Mouse (Mus musculus) neural tube, embryonic 11.5 days (tissue): ENCODE data around the gene Dupd1. TPM values are rescaled to one million over a fixed set of nuclear protein-coding genes. Genes with fewer than 3 reads are reported as not detected.

Source experiments
- ATAC-seq: fragments of 200-750 bp; cut with Nextera tagmentation; 2 replicates; pipeline ENCODE4 v1.8.0; 2017; ENCODE audit warnings: moderate number of reproducible peaks, mild to moderate bottlenecking, moderate TSS enrichment, moderate library complexity; ENCODE audit not compliant: insufficient read depth, low FRiP score, low TSS enrichment
- DNase-seq: peaks from one replicate; pipeline ENCODE4 v3.0.0-alpha.2; 2015; ENCODE audit warnings: low spot score
- H3K27ac ChIP-seq: fragments of 300-500 bp; sonication (generic); 2 replicates; pipeline ENCODE4 v1.5.1; 2014; ENCODE audit warnings: low read depth, mild to moderate bottlenecking, low read length
- H3K27me3 ChIP-seq: fragments of 300-500 bp; sonication (generic); 2 replicates; pipeline ENCODE4 v1.6.1; 2014; ENCODE audit warnings: mild to moderate bottlenecking, low read length, mixed read lengths; ENCODE audit not compliant: control insufficient read depth, insufficient read depth
- H3K36me3 ChIP-seq: fragments of 300-500 bp; sonication (generic); 2 replicates; pipeline ENCODE4 v1.6.1; 2014; ENCODE audit warnings: mild to moderate bottlenecking, low read length, moderate library complexity, mixed read lengths; ENCODE audit not compliant: control insufficient read depth, insufficient read depth
- H3K4me1 ChIP-seq: fragments of 300-500 bp; sonication (generic); 2 replicates; pipeline ENCODE4 v1.6.1; 2014; ENCODE audit warnings: low read length, mixed read lengths; ENCODE audit not compliant: control insufficient read depth, insufficient read depth
- H3K4me2 ChIP-seq: fragments of 300-500 bp; sonication (generic); 2 replicates; pipeline ENCODE4 v1.6.1; 2014; ENCODE audit warnings: low read depth, mild to moderate bottlenecking, moderate library complexity
- H3K4me3 ChIP-seq: fragments of 300-500 bp; sonication (generic); 2 replicates; pipeline ENCODE4 v1.5.1; 2014; ENCODE audit warnings: low read depth, low read length
- H3K9ac ChIP-seq: fragments of 300-500 bp; sonication (generic); 2 replicates; pipeline ENCODE4 v1.6.1; 2014; ENCODE audit warnings: mild to moderate bottlenecking, low read length
- H3K9me3 ChIP-seq: fragments of 300-500 bp; sonication (generic); 2 replicates; pipeline ENCODE4 v1.6.1; 2016; ENCODE audit warnings: low read length; ENCODE audit not compliant: control insufficient read depth
- WGBS: fragments of 180-500 bp; shearing (Covaris S2); extraction: QIAGEN DNeasy Blood & Tissue Kit; methylation state at CpG from one replicate; pipeline ENCODE4 v1.1.7; 2014; 5-methylcytosine and 5-hydroxymethylcytosine counted together
- polyA plus RNA-seq: library from polyadenylated mRNA; unstranded; fragments of >200 nt; fragmentation: Nextera tagmentation; extraction: Ambion mirVana; gene quantifications from 2 replicates; pipeline ENCODE4 v1.2.1, GENCODE M21; 2014

The Dupd1 gene
- polyA plus RNA-seq, result 0.34 TPM in 1 of 2 replicates, not detected in the other

DNA sequence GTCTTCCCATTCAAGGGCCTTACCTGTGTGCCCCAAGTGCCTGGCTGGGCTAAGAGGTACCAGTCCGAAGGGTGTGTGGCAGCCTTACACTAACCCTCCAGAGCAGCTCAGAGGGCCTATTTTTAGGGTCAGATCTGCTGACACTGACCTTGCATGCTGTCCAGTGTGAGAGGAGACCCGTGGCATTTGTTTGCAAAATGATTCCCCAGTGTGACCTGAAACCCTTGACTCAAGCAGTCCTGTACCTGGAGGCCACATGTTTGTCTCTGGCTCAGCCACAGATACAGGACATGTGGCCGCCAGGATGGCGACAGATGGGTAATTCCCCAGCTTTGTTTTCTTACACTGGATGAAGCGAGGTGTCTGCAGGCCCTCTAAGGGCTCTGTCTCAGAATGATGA, at the start of gene Dupd1:
Gene Dupd1 (minus strand): TSS at position 91 of the 400 bp plus-strand sequence.
- Histone ChIP-seq H3K4me2 (no peak within 1 kb of the TSS), H3K27ac (no peak within 1 kb of the TSS), H3K4me3 (no peak within 1 kb of the TSS), H3K27me3 (no peaks in the 10 kb centered on the region), H3K9me3 (no peaks in the 10 kb centered on the region), H3K36me3 (no peaks in the 10 kb centered on the region), H3K9ac (no peak within 1 kb of the TSS), H3K4me1 (no peaks in the 10 kb centered on the region)
- DNase-seq (no peak), ATAC-seq (no peak)
- 64% methylated on average over 5 of the region's 5 CpGs for WGBS

DNA sequence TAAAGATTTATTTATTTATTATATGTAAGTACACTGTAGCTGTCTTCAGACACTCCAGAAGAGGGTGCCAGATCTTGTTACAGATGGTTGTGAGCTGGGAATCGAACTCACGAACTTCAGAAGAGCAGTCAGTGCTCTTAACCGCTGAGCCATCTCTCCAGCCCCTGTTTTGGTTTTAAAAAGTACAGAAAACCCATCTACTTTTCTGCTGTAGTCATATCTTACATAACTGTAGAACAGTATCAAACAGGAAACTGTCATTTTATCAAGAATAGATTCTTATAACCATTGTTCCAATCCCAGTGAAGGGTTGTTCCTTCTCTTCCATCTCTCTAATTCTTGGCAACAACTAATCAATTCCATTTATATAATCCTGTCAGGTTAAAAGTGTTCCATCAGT, 49.4 kb upstream of the Dupd1 start:
- H3K9ac ChIP-seq, result no peak overlapping the region
- H3K9me3 ChIP-seq, result no peaks in the 10 kb centered on the region
- ATAC-seq, result no peak
- H3K4me2 ChIP-seq, result no peak overlapping the region
- no peak overlapping the region for H3K27ac ChIP-seq
- H3K4me1 ChIP-seq, result 0 out of 2 replicates have a peak, but pooled peaks cover 2% of the 10 kb centered on the region
- H3K36me3 ChIP-seq, result no peaks in the 10 kb centered on the region
- DNase-seq, result no peak
- H3K27me3 ChIP-seq, result no peaks in the 10 kb centered on the region
- 92% methylated on average over 3 of the region's 3 CpGs for WGBS
- H3K4me3 ChIP-seq, result no peak overlapping the region

DNA sequence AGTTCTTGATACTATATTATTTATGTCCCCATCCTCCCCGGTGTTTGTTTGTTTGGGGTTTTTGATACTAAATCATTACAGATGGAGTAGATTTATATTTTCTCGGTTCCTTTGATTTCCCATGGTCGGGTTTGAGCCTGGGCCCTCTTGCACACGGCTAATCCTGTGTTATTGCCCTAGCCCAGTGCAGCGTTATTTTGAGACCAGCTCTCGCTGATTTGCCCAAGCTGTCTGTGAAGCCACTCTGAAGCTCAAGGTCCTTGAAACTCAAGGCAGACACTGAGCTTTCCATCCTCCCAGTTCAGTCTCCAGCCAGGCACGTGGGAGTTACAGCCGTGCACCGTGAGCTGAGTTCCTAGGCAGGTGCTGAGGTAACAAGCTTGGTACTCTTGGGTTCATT, 47.2 kb upstream of the Dupd1 start:
- WGBS, result 92% methylated on average over 9 of the region's 9 CpGs
- DNase-seq, result no peak
- no peak overlapping the region for H3K9ac ChIP-seq
- no peaks in the 10 kb centered on the region for H3K36me3 ChIP-seq
- no peaks in the 10 kb centered on the region for H3K27me3 ChIP-seq
- H3K4me2 ChIP-seq, result no peak overlapping the region
- H3K27ac ChIP-seq, result no peak overlapping the region
- ATAC-seq, result no peak
- H3K4me1 ChIP-seq, result no peaks in the 10 kb centered on the region
- no peak overlapping the region for H3K4me3 ChIP-seq
- no peaks in the 10 kb centered on the region for H3K9me3 ChIP-seq

DNA sequence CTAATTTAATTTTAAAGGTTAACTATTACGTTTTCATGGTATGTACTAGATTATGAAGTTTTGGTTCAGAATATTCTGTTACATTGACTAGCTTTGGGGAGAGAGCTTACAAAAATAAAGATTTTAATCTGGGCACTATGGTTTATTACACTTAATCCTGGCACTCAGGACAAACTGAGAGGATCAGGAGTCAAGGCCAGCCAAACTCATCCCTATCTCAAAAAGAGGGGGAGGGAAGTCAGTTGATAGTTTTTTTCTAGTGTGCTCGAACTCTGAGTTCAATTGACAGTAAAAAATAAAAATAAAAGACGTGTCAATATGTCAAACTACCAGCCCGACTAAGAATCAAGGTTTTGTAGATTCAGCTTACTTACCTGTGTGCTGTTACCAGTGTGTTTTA, 39.0 kb upstream of the Dupd1 start:
- H3K4me1 ChIP-seq, result peaks cover 4% of the 10 kb centered on the region; the same call in 1 of the 2 replicates
- H3K4me3 ChIP-seq, result no peak overlapping the region
- 85% methylated on average over 4 of the region's 4 CpGs for WGBS
- H3K27me3 ChIP-seq, result no peaks in the 10 kb centered on the region
- ATAC-seq (no peak), DNase-seq (no peak)
- no peak overlapping the region for H3K27ac ChIP-seq
- no peak overlapping the region for H3K4me2 ChIP-seq
- no peak overlapping the region for H3K9ac ChIP-seq
- H3K36me3 ChIP-seq, result no peaks in the 10 kb centered on the region
- H3K9me3 ChIP-seq, result no peaks in the 10 kb centered on the region

DNA sequence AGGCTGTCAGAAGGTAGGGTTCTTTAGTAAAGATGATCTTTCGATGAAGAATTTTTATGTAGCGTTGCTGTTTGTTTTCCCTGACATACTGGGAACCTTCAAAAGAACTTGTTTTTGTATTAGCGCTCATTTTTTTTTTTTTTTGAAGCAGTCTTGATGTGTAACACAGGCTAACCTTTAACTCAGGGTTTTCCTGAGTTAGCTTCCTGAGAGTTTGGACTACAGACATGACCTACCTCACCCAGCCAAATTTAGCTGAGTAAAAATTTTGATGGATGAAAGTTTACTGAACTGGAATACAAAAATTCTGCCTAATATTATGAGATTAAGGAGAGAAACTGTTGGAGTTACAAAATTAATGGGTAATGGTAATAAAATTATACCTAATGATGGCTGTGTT, 38.0 kb upstream of the Dupd1 start:
- no peak overlapping the region for H3K9ac ChIP-seq
- WGBS, result 95% methylated on average over 3 of the region's 3 CpGs
- no peak overlapping the region for H3K4me2 ChIP-seq
- no peak overlapping the region for H3K4me3 ChIP-seq
- DNase-seq, result no peak
- H3K27ac ChIP-seq, result no peak overlapping the region
- no peak for ATAC-seq
- H3K36me3 ChIP-seq, result no peaks in the 10 kb centered on the region
- H3K4me1 ChIP-seq, result peaks cover 4% of the 10 kb centered on the region; the same call in 1 of the 2 replicates
- H3K9me3 ChIP-seq, result no peaks in the 10 kb centered on the region
- no peaks in the 10 kb centered on the region for H3K27me3 ChIP-seq

DNA sequence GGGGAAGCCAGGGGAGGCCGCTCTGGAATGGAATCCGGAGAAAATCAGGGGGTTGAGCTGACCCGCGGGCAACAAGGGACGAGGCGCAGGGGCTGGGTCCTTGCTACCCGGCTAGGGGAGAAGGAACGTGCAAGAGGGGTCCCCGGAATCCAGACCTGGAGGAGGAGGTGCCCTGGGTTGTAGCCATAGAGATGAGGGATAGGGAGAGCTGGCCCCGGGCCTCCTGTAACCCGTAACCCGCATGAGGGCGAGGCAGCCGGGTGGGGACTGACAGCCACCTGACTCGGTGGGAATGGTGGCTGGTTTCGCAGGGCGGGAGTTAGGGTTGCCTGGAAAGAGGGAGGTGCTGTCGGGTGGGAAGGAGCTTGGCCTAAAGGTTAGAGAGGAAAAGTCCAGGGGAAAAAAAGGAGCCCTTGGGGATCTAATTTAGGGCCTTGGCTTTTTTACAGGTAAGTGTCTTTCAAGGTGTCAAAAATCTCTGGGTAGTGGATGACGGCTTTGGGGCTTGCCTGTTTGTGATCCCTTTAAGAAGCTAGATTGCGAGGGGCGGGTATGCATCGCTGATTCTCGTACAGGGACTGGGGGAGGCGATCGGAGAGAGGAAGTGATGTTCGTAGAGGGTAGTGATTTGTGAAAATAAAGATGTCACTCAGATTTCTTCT, 36.6 kb upstream of the Dupd1 start, which contains the start of gene Dusp13:
Gene Dusp13 (minus strand): TSS at position 301 of the 662 bp plus-strand sequence.
- under 1% methylated on average over 26 of the region's 26 CpGs for WGBS
- Histone ChIP-seq H3K9me3 (no peaks in the 10 kb centered on the region), H3K36me3 (no peaks in the 10 kb centered on the region), H3K27ac (peak within 1 kb of the TSS; percentile 36), H3K27me3 (no peaks in the 10 kb centered on the region), H3K4me1 (peaks cover 4% of the 10 kb centered on the region; the same call in 1 of the 2 replicates), H3K9ac (peak within 1 kb of the TSS; percentile 82), H3K4me2 (peak within 1 kb of the TSS; percentile 66), H3K4me3 (peak within 1 kb of the TSS; percentile 88)
- DNase-seq (peak; percentile 61), ATAC-seq (peak; percentile 65; the same call in 1 of the 2 replicates)

DNA sequence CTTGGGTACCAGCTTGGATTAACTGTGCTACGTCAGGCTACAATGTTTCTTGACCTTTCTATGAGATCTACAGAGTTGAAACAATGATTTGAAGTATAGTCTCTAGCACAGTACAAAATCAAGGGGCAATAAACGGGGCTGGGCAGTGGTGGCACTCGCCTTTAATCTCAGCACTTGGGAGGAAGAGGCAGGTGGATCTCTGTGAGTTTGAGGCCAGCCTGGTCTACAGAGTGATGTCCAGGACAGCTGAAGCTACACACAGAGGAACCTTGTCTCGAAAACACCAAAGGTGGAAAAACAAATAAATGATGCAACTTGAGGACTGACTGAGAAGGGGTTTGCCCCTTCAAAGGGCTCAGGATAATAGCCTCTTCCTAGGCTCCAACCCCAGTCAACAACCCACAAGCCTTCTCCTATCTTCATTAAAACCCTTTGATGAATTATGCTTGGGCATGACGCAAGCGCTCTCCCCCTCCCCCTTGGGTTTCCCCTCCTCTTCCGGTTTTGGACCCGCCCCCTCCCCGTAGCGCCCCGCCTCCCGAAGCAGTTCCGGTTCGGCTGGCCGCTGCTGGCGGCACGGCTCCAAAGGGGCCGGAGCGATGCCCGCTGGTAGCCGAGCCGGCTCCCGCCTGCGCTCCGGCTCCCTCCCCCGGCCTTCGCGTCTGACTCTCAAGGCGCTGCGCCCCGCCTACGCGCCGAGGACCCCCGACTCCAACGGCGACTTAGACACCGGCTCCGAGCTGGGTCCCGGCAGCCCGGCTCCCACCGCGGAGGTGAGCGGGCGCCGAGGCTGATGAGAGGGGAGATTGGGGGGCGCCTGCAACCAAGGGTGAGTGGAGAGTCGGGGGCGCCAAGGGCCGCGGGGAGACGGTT, 35.9 kb upstream of the Dupd1 start, which contains the start of gene Samd8:
Gene Samd8 (plus strand): TSS at position 524 of the 873 bp plus-strand sequence.
- Histone ChIP-seq H3K4me3 (peak within 1 kb of the TSS; percentile 88), H3K9ac (peak within 1 kb of the TSS; percentile 82), H3K9me3 (no peaks in the 10 kb centered on the region), H3K4me1 (peaks cover 4% of the 10 kb centered on the region; the same call in 1 of the 2 replicates), H3K4me2 (peak within 1 kb of the TSS; percentile 66), H3K36me3 (no peaks in the 10 kb centered on the region), H3K27me3 (no peaks in the 10 kb centered on the region), H3K27ac (peak within 1 kb of the TSS; percentile 36)
- peak; percentile 90 for DNase-seq
- ATAC-seq, result peak; percentile 84
- WGBS, result 8% methylated on average over 45 of the region's 52 CpGs

DNA sequence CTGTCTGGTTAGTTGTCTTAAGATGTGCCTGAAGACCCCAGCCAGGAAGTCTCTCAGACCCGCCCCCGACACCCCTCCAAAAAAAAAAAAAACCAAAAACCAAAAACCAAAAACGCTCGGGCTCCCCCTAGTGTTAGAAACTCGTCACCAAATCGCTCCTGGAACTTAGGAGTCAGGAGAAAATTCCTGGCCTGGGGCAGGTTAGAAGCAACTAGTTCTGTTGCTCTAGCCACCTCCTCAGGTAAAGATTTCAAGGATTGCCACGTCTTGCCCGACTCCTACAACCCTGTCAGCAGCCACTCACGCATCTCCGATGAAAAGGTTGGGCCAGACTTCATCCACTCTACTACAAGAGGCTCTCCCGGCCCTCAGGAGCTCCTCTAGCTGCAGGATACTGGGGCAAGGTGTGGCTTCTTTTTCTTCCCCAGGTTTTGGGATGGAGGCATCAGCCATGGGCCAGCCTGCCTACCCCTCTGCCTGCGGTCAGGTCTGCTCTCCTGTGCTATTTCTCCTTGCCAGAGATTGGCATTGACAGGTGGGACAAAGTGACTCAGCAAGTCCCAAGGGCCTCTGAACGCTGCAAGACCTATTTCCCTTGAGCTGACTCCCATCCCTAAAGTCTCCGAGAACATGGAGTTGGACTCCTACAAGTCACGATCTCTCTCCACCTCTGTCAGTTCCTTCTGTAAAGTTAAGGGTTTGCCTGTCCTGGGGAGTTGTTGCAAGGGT, 33.9 kb upstream of the Dupd1 start:
- Histone ChIP-seq H3K4me3 (no peak overlapping the region), H3K4me2 (no peak overlapping the region), H3K4me1 (peaks cover 4% of the 10 kb centered on the region; the same call in 1 of the 2 replicates), H3K36me3 (no peaks in the 10 kb centered on the region), H3K9me3 (no peaks in the 10 kb centered on the region), H3K27me3 (no peaks in the 10 kb centered on the region), H3K27ac (no peak overlapping the region), H3K9ac (no peak overlapping the region)
- DNase-seq (peak; percentile 62), ATAC-seq (no peak)
- WGBS, result 39% methylated on average over 15 of the region's 15 CpGs
